Mouse (Mus musculus) intestine, embryonic 15.5 days (tissue): Measurements from ENCODE around the gene Mgarp. TPM values are rescaled to one million over a fixed set of nuclear protein-coding genes. Genes with fewer than 3 reads are reported as not detected.
"Not testable (repeated sequence)": the region's sequence is repeated elsewhere in the genome, so short reads cannot be mapped to it uniquely, and the experiment has no call there.

ENCODE experiments used
- ATAC-seq: fragments of 200-750 bp; cut with Nextera tagmentation; 2 replicates; pipeline ENCODE4 v1.8.0; 2017; ENCODE audit warnings: moderate TSS enrichment, moderate library complexity
- H3K27ac ChIP-seq: fragments of 300-500 bp; sonication (generic); 2 replicates; pipeline ENCODE4 v1.5.1; 2015; ENCODE audit warnings: mild to moderate bottlenecking, inconsistent platforms
- H3K27me3 ChIP-seq: fragments of 300-500 bp; sonication (generic); replicated peaks from 2 replicates; pipeline ENCODE4 v1.6.1; 2015; ENCODE audit warnings: inconsistent platforms
- H3K36me3 ChIP-seq: fragments of 300-500 bp; sonication (generic); 2 replicates; pipeline ENCODE4 v1.6.1; 2015; ENCODE audit warnings: inconsistent platforms
- H3K4me1 ChIP-seq: fragments of 300-500 bp; sonication (generic); replicated peaks from 2 replicates; pipeline ENCODE4 v1.6.1; 2015; ENCODE audit warnings: inconsistent platforms
- H3K4me2 ChIP-seq: fragments of 300-500 bp; sonication (generic); replicated peaks from 2 replicates; pipeline ENCODE4 v1.6.1; 2015; ENCODE audit warnings: mild to moderate bottlenecking, inconsistent platforms
- H3K4me3 ChIP-seq: fragments of 300-500 bp; sonication (generic); replicated peaks from 2 replicates; pipeline ENCODE4 v1.5.1; 2015; ENCODE audit warnings: inconsistent platforms
- H3K9ac ChIP-seq: fragments of 300-500 bp; sonication (generic); 2 replicates; pipeline ENCODE4 v1.6.1; 2015; ENCODE audit warnings: inconsistent platforms
- H3K9me3 ChIP-seq: fragments of 300-500 bp; sonication (generic); 2 replicates; pipeline ENCODE4 v1.6.1; 2016; ENCODE audit warnings: inconsistent platforms
- WGBS: fragments of 180-500 bp; shearing (Covaris S2); methylation state at CpG from one replicate; pipeline ENCODE4 v1.1.7; 2015; 5-methylcytosine and 5-hydroxymethylcytosine counted together
- polyA plus RNA-seq: library from polyadenylated mRNA; unstranded; fragments of >200 nt; fragmentation: Nextera tagmentation; extraction: Ambion mirVana; gene quantifications from 2 replicates; pipeline ENCODE4 v1.2.1, GENCODE M21; 2015

The Mgarp gene
- 4.0 and 7.5 TPM in 2 replicates for polyA plus RNA-seq

- no peaks in the 10 kb centered on the region; the same call in 1 of the 2 replicates for H3K4me1 ChIP-seq
- H3K4me3 ChIP-seq, result peak within 1 kb of the TSS; percentile 60
- WGBS, result 2% methylated on average over 41 of the region's 41 CpGs
- peak within 1 kb of the TSS; percentile 87 for H3K4me2 ChIP-seq
- ATAC-seq, result peak; percentile 92
- H3K27ac ChIP-seq, result no peak within 1 kb of the TSS
- no peaks in the 10 kb centered on the region for H3K36me3 ChIP-seq
- H3K9me3 ChIP-seq, result no peaks in the 10 kb centered on the region
- no peaks in the 10 kb centered on the region for H3K27me3 ChIP-seq
- peak within 1 kb of the TSS; percentile 56 for H3K9ac ChIP-seq
Observed at GRCm38 (mm10) chr3:51396219-51397068, at the start of gene Mgarp. Gene Mgarp (minus strand): TSS chr3:51396738.

GRCm38 (mm10) chr3:51434871-51435595 is 38.5 kb upstream of the Mgarp start:
- no peak overlapping the region for H3K9ac ChIP-seq
- H3K4me3 ChIP-seq, result no peak overlapping the region
- ATAC-seq, result no peak
- H3K36me3 ChIP-seq, result no peaks in the 10 kb centered on the region
- H3K27me3 ChIP-seq, result no peaks in the 10 kb centered on the region
- H3K4me2 ChIP-seq, result no peak overlapping the region
- WGBS, result 91% methylated on average over 3 of the region's 3 CpGs
- no peaks in the 10 kb centered on the region for H3K9me3 ChIP-seq
- H3K4me1 ChIP-seq, result no peaks in the 10 kb centered on the region
- H3K27ac ChIP-seq, result no peak overlapping the region

- H3K27me3 ChIP-seq, H3K27ac ChIP-seq, H3K4me3 ChIP-seq, H3K4me2 ChIP-seq, ATAC-seq, H3K9me3 ChIP-seq, H3K9ac ChIP-seq, H3K4me1 ChIP-seq, H3K36me3 ChIP-seq: not testable (repeated sequence)
- WGBS, result 86% methylated on average over 5 of the region's 5 CpGs
Observed at GRCm38 (mm10) chr3:51434364-51434763, 37.8 kb upstream of the Mgarp start.

GRCm38 (mm10) chr3:51425394-51425793 is 28.9 kb upstream of the Mgarp start:
- Histone ChIP-seq H3K9me3 (no peaks in the 10 kb centered on the region), H3K27me3 (no peaks in the 10 kb centered on the region), H3K27ac (no peak overlapping the region), H3K9ac (no peak overlapping the region), H3K4me1 (no peaks in the 10 kb centered on the region), H3K4me3 (no peak overlapping the region), H3K4me2 (no peak overlapping the region), H3K36me3 (no peaks in the 10 kb centered on the region)
- ATAC-seq, result no peak

- no peaks in the 10 kb centered on the region for H3K27me3 ChIP-seq
- H3K4me3 ChIP-seq, result no peak overlapping the region
- H3K4me2 ChIP-seq, result no peak overlapping the region
- no peak overlapping the region for H3K27ac ChIP-seq
- 59% methylated on average over 3 of the region's 3 CpGs for WGBS
- no peak overlapping the region for H3K9ac ChIP-seq
- H3K9me3 ChIP-seq, result no peaks in the 10 kb centered on the region
- no peaks in the 10 kb centered on the region for H3K36me3 ChIP-seq
- H3K4me1 ChIP-seq, result peaks cover 3% of the 10 kb centered on the region; the same call in 1 of the 2 replicates
- ATAC-seq, result no peak
Observed at GRCm38 (mm10) chr3:51421921-51422320, 25.4 kb upstream of the Mgarp start.

- H3K9me3 ChIP-seq, result no peaks in the 10 kb centered on the region
- peak overlapping the region; percentile 62 for H3K4me2 ChIP-seq
- H3K27ac ChIP-seq, result no peak overlapping the region
- H3K9ac ChIP-seq, result no peak overlapping the region
- H3K4me3 ChIP-seq, result no peak overlapping the region
- no peak for ATAC-seq
- no peaks in the 10 kb centered on the region for H3K36me3 ChIP-seq
- peaks cover 3% of the 10 kb centered on the region; the same call in 1 of the 2 replicates for H3K4me1 ChIP-seq
- WGBS, result 57% methylated on average over 2 of the region's 2 CpGs
- H3K27me3 ChIP-seq, result no peaks in the 10 kb centered on the region
Observed at GRCm38 (mm10) chr3:51417966-51418365, 21.4 kb upstream of the Mgarp start.

- 47% methylated on average over 2 of the region's 2 CpGs for WGBS
- no peak overlapping the region for H3K27ac ChIP-seq
- no peak for ATAC-seq
- no peaks in the 10 kb centered on the region for H3K36me3 ChIP-seq
- H3K27me3 ChIP-seq, result no peaks in the 10 kb centered on the region
- H3K9me3 ChIP-seq, result no peaks in the 10 kb centered on the region
- peaks cover 3% of the 10 kb centered on the region; the same call in 1 of the 2 replicates for H3K4me1 ChIP-seq
- no peak overlapping the region; the same call in 1 of the 2 replicates for H3K9ac ChIP-seq
- peak overlapping the region; percentile 97 for H3K4me3 ChIP-seq
- H3K4me2 ChIP-seq, result peak overlapping the region; percentile 62
Observed at GRCm38 (mm10) chr3:51417485-51417884, 20.9 kb upstream of the Mgarp start.

GRCm38 (mm10) chr3:51417135-51417458 is 20.6 kb upstream of the Mgarp start:
- ATAC-seq, result no peak
- H3K4me3 ChIP-seq, result peak overlapping the region; percentile 97
- H3K4me1 ChIP-seq, result peaks cover 3% of the 10 kb centered on the region; the same call in 1 of the 2 replicates
- H3K27ac ChIP-seq, result peak overlapping the region; percentile 93
- H3K4me2 ChIP-seq, result peak overlapping the region; percentile 62
- WGBS, result 9% methylated on average over 8 of the region's 8 CpGs
- no peaks in the 10 kb centered on the region for H3K27me3 ChIP-seq
- peak overlapping the region; percentile 98 for H3K9ac ChIP-seq
- no peaks in the 10 kb centered on the region for H3K36me3 ChIP-seq
- H3K9me3 ChIP-seq, result no peaks in the 10 kb centered on the region

- peak; percentile 62 for ATAC-seq
- Histone ChIP-seq H3K36me3 (no peaks in the 10 kb centered on the region), H3K4me3 (peak overlapping the region; percentile 97), H3K9ac (peak overlapping the region; percentile 98), H3K27ac (peak overlapping the region; percentile 93), H3K27me3 (no peaks in the 10 kb centered on the region), H3K4me2 (peak overlapping the region; percentile 62), H3K4me1 (peaks cover 3% of the 10 kb centered on the region; the same call in 1 of the 2 replicates), H3K9me3 (no peaks in the 10 kb centered on the region)
- under 1% methylated on average over 68 of the region's 68 CpGs for WGBS
Observed at GRCm38 (mm10) chr3:51416364-51417134, 20.0 kb upstream of the Mgarp start.

GRCm38 (mm10) chr3:51416073-51416363 is 19.5 kb upstream of the Mgarp start:
- peaks cover 3% of the 10 kb centered on the region; the same call in 1 of the 2 replicates for H3K4me1 ChIP-seq

GRCm38 (mm10) chr3:51415098-51416072 is 18.8 kb upstream of the Mgarp start, which contains the start of gene Naa15:
Gene Naa15 (plus strand): TSS chr3:51415148.
- Histone ChIP-seq H3K4me1 (peaks cover 3% of the 10 kb centered on the region; the same call in 1 of the 2 replicates), H3K27ac (peak within 1 kb of the TSS; percentile 93), H3K36me3 (no peaks in the 10 kb centered on the region), H3K9ac (peak within 1 kb of the TSS; percentile 98), H3K4me3 (peak within 1 kb of the TSS; percentile 97), H3K27me3 (no peaks in the 10 kb centered on the region), H3K4me2 (peak within 1 kb of the TSS; percentile 62), H3K9me3 (no peaks in the 10 kb centered on the region)
- ATAC-seq, result peak; percentile 93
- 3% methylated on average over 43 of the region's 43 CpGs for WGBS

More at GRCm38 (mm10) chr3:51416073-51416363, 19.5 kb upstream of the Mgarp start:
- Histone ChIP-seq H3K27ac (peak overlapping the region; percentile 93), H3K27me3 (no peaks in the 10 kb centered on the region), H3K9me3 (no peaks in the 10 kb centered on the region), H3K4me3 (peak overlapping the region; percentile 97), H3K9ac (peak overlapping the region; percentile 98), H3K4me2 (peak overlapping the region; percentile 62), H3K36me3 (no peaks in the 10 kb centered on the region)
- under 1% methylated on average over 30 of the region's 30 CpGs for WGBS
- ATAC-seq, result peak; percentile 75
